Mouse (Mus musculus) cerebellum, adult 2 months (tissue): ENCODE results near the gene Gh.

ENCODE experiments used
- CTCF ChIP-seq: fragments of 200-500 bp; IDR thresholded peaks from 2 replicates; pipeline ENCODE4 v1.5.1; 2011; ENCODE audit warnings: low read depth, mild to moderate bottlenecking, control low read depth, low read length, moderate library complexity, borderline replicate concordance; ENCODE audit not compliant: insufficient read depth
- POLR2A ChIP-seq: fragments of 200-500 bp; IDR thresholded peaks from 2 replicates; pipeline ENCODE4 v1.6.1; 2011; ENCODE audit warnings: low read length, control low read depth, borderline replicate concordance; ENCODE audit not compliant: insufficient read depth

- no peak for TF ChIP-seq CTCF
- TF ChIP-seq POLR2A, result no peak
These were observed 43.2 kb upstream of the Gh start for GRCm38 (mm10) chr11:106344910-106345309.
